Mouse (Mus musculus) lung, adult 2 months (tissue): ENCODE data around the gene Kif6.

Experiments
- CTCF ChIP-seq: fragments of 200-500 bp; IDR thresholded peaks from 2 replicates; pipeline ENCODE4 v1.5.1; 2011; ENCODE audit warnings: mild to moderate bottlenecking, low read length, control low read depth; ENCODE audit not compliant: insufficient read depth
- POLR2A ChIP-seq: fragments of 200-500 bp; IDR thresholded peaks from 2 replicates; pipeline ENCODE4 v1.6.1; 2011; ENCODE audit warnings: low read depth, mild to moderate bottlenecking, control low read depth, low read length, borderline replicate concordance; ENCODE audit errors: extremely low read depth

GRCm38 (mm10) chr17:49633041-49633440 is 18.1 kb downstream of the Kif6 start:
- TF ChIP-seq POLR2A (no peak), CTCF (no peak)
